Mouse (Mus musculus) midbrain, embryonic 14.5 days (tissue): ENCODE results near the gene Ttc7. TPM values are rescaled to one million over a fixed set of nuclear protein-coding genes. Genes with fewer than 3 reads are reported as not detected.

ENCODE experiments used
- ATAC-seq: fragments of 200-750 bp; cut with Nextera tagmentation; 2 replicates; pipeline ENCODE4 v1.8.0; 2017; ENCODE audit warnings: moderate number of reproducible peaks, moderate library complexity; ENCODE audit not compliant: low FRiP score, low TSS enrichment
- DNase-seq: peaks from one replicate; pipeline ENCODE4 v3.0.0-alpha.2; 2015
- H3K27ac ChIP-seq: fragments of 300-500 bp; sonication (generic); replicated peaks from 2 replicates; pipeline ENCODE4 v1.5.1; 2014; ENCODE audit warnings: mild to moderate bottlenecking, low read depth, low read length, moderate library complexity
- H3K27me3 ChIP-seq: fragments of 300-500 bp; sonication (generic); 2 replicates; pipeline ENCODE4 v1.6.1; 2014; ENCODE audit warnings: low read length, control low read depth, mixed read lengths; ENCODE audit not compliant: control insufficient read depth, insufficient read depth
- H3K36me3 ChIP-seq: fragments of 300-500 bp; sonication (generic); 2 replicates; pipeline ENCODE4 v1.6.1; 2014; ENCODE audit warnings: low read length, control low read depth; ENCODE audit not compliant: control insufficient read depth, insufficient read depth
- H3K4me1 ChIP-seq: fragments of 300-500 bp; sonication (generic); 2 replicates; pipeline ENCODE4 v1.6.1; 2014; ENCODE audit warnings: mild to moderate bottlenecking, antibody characterized with exemption, low read length, control low read depth; ENCODE audit not compliant: control insufficient read depth, insufficient read depth
- H3K4me2 ChIP-seq: fragments of 300-500 bp; sonication (generic); 2 replicates; pipeline ENCODE4 v1.6.1; 2014; ENCODE audit warnings: mild to moderate bottlenecking, low read length, moderate library complexity
- H3K4me3 ChIP-seq: fragments of 300-500 bp; sonication (generic); replicated peaks from 2 replicates; pipeline ENCODE4 v1.5.1; 2014; ENCODE audit warnings: low read depth, low read length
- H3K9ac ChIP-seq: fragments of 300-500 bp; sonication (generic); replicated peaks from 2 replicates; pipeline ENCODE4 v1.6.1; 2014; ENCODE audit warnings: mild to moderate bottlenecking, low read length, moderate library complexity
- H3K9me3 ChIP-seq: fragments of 300-500 bp; sonication (generic); 2 replicates; pipeline ENCODE4 v1.6.1; 2016; ENCODE audit warnings: low read length, control low read depth, mixed read lengths; ENCODE audit not compliant: control insufficient read depth
- whole genome bisulfite sequencing: fragments of 180-500 bp; shearing (Covaris S2); extraction: QIAGEN DNeasy Blood & Tissue Kit; methylation state at CpG from one replicate; pipeline ENCODE4 v1.1.7; 2014; 5-methylcytosine and 5-hydroxymethylcytosine counted together
- polyA plus RNA-seq: library from polyadenylated mRNA; unstranded; fragments of >200 nt; fragmentation: Nextera tagmentation; extraction: Ambion mirVana; gene quantifications from 2 replicates; pipeline ENCODE4 v1.2.1, GENCODE M21; 2014

The Ttc7 gene
- polyA plus RNA-seq, 1 experiment from 2014 or later: 3.6 TPM

- 88% methylated on average over 8 of the region's 8 CpGs for WGBS
- no peak overlapping the region for H3K27ac ChIP-seq
These were observed 72.8 kb downstream of the Ttc7 start for GRCm38 (mm10) chr17:87355456-87355855.

GRCm38 (mm10) chr17:87356261-87356660 lies 73.6 kb downstream of the Ttc7 start:
- WGBS: 91% methylated on average over 5 of the region's 5 CpGs

More at GRCm38 (mm10) chr17:87355456-87355855, 72.8 kb downstream of the Ttc7 start:
- ATAC-seq: no peak
- H3K4me2 ChIP-seq: no peak overlapping the region
- H3K9me3 ChIP-seq: no peaks in the 10 kb centered on the region
- DNase-seq: no peak
- no peaks in the 10 kb centered on the region for H3K27me3 ChIP-seq
- peaks cover 24% of the 10 kb centered on the region for H3K4me1 ChIP-seq
- H3K9ac ChIP-seq: no peak overlapping the region
- no peaks in the 10 kb centered on the region for H3K36me3 ChIP-seq
- H3K4me3 ChIP-seq: no peak overlapping the region

GRCm38 (mm10) chr17:87357506-87357905 lies 74.8 kb downstream of the Ttc7 start:
- Histone ChIP-seq H3K4me2 (no peak overlapping the region), H3K27ac (no peak overlapping the region), H3K9me3 (no peaks in the 10 kb centered on the region), H3K4me3 (no peak overlapping the region), H3K27me3 (no peaks in the 10 kb centered on the region), H3K36me3 (no peaks in the 10 kb centered on the region), H3K9ac (no peak overlapping the region), H3K4me1 (peaks cover 8% of the 10 kb centered on the region)
- ATAC-seq (no peak), DNase-seq (no peak)
- 85% methylated on average over 9 of the region's 9 CpGs for WGBS

More at GRCm38 (mm10) chr17:87356261-87356660, 73.6 kb downstream of the Ttc7 start:
- Histone ChIP-seq H3K4me3 (no peak overlapping the region), H3K9me3 (no peaks in the 10 kb centered on the region), H3K36me3 (no peaks in the 10 kb centered on the region), H3K27ac (no peak overlapping the region), H3K9ac (no peak overlapping the region), H3K27me3 (no peaks in the 10 kb centered on the region), H3K4me1 (peaks cover 19% of the 10 kb centered on the region), H3K4me2 (no peak overlapping the region)
- no peak for DNase-seq
- ATAC-seq: no peak

GRCm38 (mm10) chr17:87361132-87361531 lies 78.4 kb downstream of the Ttc7 start:
- no peak for ATAC-seq
- H3K27ac ChIP-seq: no peak overlapping the region

GRCm38 (mm10) chr17:87364108-87364507 lies 81.4 kb downstream of the Ttc7 start:
- no peak for DNase-seq
- Histone ChIP-seq H3K27me3 (no peaks in the 10 kb centered on the region), H3K27ac (no peak overlapping the region), H3K9ac (no peak overlapping the region), H3K36me3 (no peaks in the 10 kb centered on the region), H3K4me3 (no peak overlapping the region), H3K9me3 (no peaks in the 10 kb centered on the region), H3K4me1 (peaks cover 10% of the 10 kb centered on the region; the same call in 1 of the 2 replicates), H3K4me2 (no peak overlapping the region)
- 95% methylated on average over 15 of the region's 15 CpGs for WGBS
- no peak for ATAC-seq

More at GRCm38 (mm10) chr17:87361132-87361531, 78.4 kb downstream of the Ttc7 start:
- 32% methylated on average over 3 of the region's 3 CpGs for WGBS
- Histone ChIP-seq H3K27me3 (no peaks in the 10 kb centered on the region), H3K9me3 (no peaks in the 10 kb centered on the region), H3K9ac (no peak overlapping the region), H3K4me3 (no peak overlapping the region), H3K36me3 (no peaks in the 10 kb centered on the region), H3K4me1 (0 out of 2 replicates have a peak, but pooled peaks cover 3% of the 10 kb centered on the region), H3K4me2 (no peak overlapping the region)
- DNase-seq: no peak

- Histone ChIP-seq H3K9me3 (no peaks in the 10 kb centered on the region), H3K9ac (no peak overlapping the region), H3K36me3 (no peaks in the 10 kb centered on the region), H3K27ac (no peak overlapping the region), H3K27me3 (no peaks in the 10 kb centered on the region), H3K4me2 (no peak overlapping the region), H3K4me3 (no peak overlapping the region), H3K4me1 (peaks cover 16% of the 10 kb centered on the region; the same call in 1 of the 2 replicates)
- ATAC-seq (no peak), DNase-seq (no peak)
- WGBS: 80% methylated on average over 8 of the region's 8 CpGs
These were observed 82.6 kb downstream of the Ttc7 start for GRCm38 (mm10) chr17:87365268-87365667.

- no peaks in the 10 kb centered on the region for H3K9me3 ChIP-seq
- no peak overlapping the region for H3K4me2 ChIP-seq
- no peak for ATAC-seq
- no peak overlapping the region for H3K4me3 ChIP-seq
- H3K27me3 ChIP-seq: no peaks in the 10 kb centered on the region
- no peak overlapping the region for H3K9ac ChIP-seq
- no peak for DNase-seq
- H3K36me3 ChIP-seq: no peaks in the 10 kb centered on the region
- H3K27ac ChIP-seq: no peak overlapping the region
- H3K4me1 ChIP-seq: peaks cover 12% of the 10 kb centered on the region; the same call in 1 of the 2 replicates
- WGBS: 25% methylated on average over 2 of the region's 2 CpGs
These were observed 83.8 kb downstream of the Ttc7 start for GRCm38 (mm10) chr17:87366520-87366919.

- H3K4me2 ChIP-seq: no peak overlapping the region
- no peak overlapping the region for H3K27ac ChIP-seq
- no peak overlapping the region for H3K9ac ChIP-seq
- WGBS: 52% methylated on average over 4 of the region's 4 CpGs
- ATAC-seq (no peak), DNase-seq (no peak)
- no peaks in the 10 kb centered on the region for H3K9me3 ChIP-seq
- peaks cover 18% of the 10 kb centered on the region for H3K4me1 ChIP-seq
- H3K36me3 ChIP-seq: no peaks in the 10 kb centered on the region
- H3K4me3 ChIP-seq: no peak overlapping the region
- no peaks in the 10 kb centered on the region for H3K27me3 ChIP-seq
These were observed 84.5 kb downstream of the Ttc7 start for GRCm38 (mm10) chr17:87367228-87367627.

GRCm38 (mm10) chr17:87367640-87368039 lies 85.0 kb downstream of the Ttc7 start:
- Histone ChIP-seq H3K4me2 (no peak overlapping the region), H3K4me3 (no peak overlapping the region), H3K9me3 (no peaks in the 10 kb centered on the region), H3K9ac (no peak overlapping the region), H3K27me3 (no peaks in the 10 kb centered on the region), H3K36me3 (no peaks in the 10 kb centered on the region), H3K27ac (0 out of 2 replicates have a peak overlapping the region, but pooled peaks have one; percentile 20), H3K4me1 (peaks cover 22% of the 10 kb centered on the region)
- DNase-seq (peak; percentile 65), ATAC-seq (no peak)
- WGBS: 49% methylated on average over 3 of the region's 3 CpGs
